Mouse (Mus musculus): ENCODE measurements at regions not wholly inside any gene's neighbourhood (a gene's known extent, or its start where the extent isn't known, plus 50 kb on each side); places are given as distances from the start of the nearest gene placed in this dataset.
A peak's percentile ranks its signal among the peaks of the same experiment; 100 is the strongest.

DNA sequence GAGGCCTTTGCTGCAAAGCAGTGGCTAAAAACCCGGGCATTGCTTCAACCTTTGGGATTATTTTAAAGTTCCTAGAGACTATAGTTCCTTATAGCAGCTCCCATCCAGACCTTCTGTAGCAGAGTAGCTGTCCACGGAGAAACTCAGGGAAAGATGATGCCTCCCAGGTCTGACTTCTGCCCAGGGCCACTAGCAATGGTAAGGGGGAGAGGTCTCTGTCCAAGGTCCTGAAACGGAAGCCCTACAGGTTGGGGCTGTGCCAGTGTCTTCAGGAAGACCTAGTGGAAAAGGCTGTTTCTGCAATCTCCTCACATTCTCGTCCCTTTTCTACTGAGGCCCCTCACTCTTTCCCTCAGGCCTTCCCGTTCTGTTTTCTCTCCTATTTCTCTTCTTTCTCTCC, 168.0 kb downstream of the Gm26897 start:
- peak; percentile 18 for DNase-seq (ENCODE audit: low read depth, low spot score)
- TF ChIP-seq MYC (IDR thresholded peaks at IDR 0.05; ENCODE audit: low read depth, low read length) (no peak), MAZ (IDR thresholded peaks at IDR 0.05; ENCODE audit: low read depth, low read length) (no peak), MYB (IDR thresholded peaks at IDR 0.05; ENCODE audit: low read depth, low read length) (no peak), ZMIZ1 (IDR thresholded peaks at IDR 0.05; ENCODE audit: low read depth, low read length) (no peak), ELF1 (IDR thresholded peaks at IDR 0.05; ENCODE audit: low read depth, low read length) (no peak), NRF1 (IDR thresholded peaks at IDR 0.05; ENCODE audit: insufficient read depth, low read depth, low read length, poor library complexity, severe bottlenecking) (no peak), EP300 (IDR thresholded peaks at IDR 0.05; ENCODE audit: low read depth in 1 of 2, low read length in 2 of 2) (no peak), HCFC1 (IDR thresholded peaks at IDR 0.05; ENCODE audit: low read depth, low read length) (no peak), USF2 (IDR thresholded peaks at IDR 0.05; ENCODE audit: borderline replicate concordance in 1 of 2, insufficient read depth in 1 of 2, low read depth in 1 of 2, low read length in 2 of 2) (no peak), ETS1 (IDR thresholded peaks at IDR 0.05; ENCODE audit: low read depth, low read length) (no peak), POLR2AphosphoS5 (IDR thresholded peaks at IDR 0.05; ENCODE audit: borderline replicate concordance, low read depth, low read length) (no peak), SIN3A (IDR thresholded peaks at IDR 0.05; ENCODE audit: low read length) (no peak), TBP (IDR thresholded peaks at IDR 0.05; ENCODE audit: low read depth, low read length) (no peak), BHLHE40 (IDR thresholded peaks at IDR 0.05; ENCODE audit: borderline replicate concordance, low read depth, low read length) (no peak), MEF2A (IDR thresholded peaks at IDR 0.05; ENCODE audit: extremely low read depth, insufficient replicate concordance, low read depth, low read length, poor library complexity, severe bottlenecking) (no peak)
- H3K27ac ChIP-seq (ENCODE audit: control insufficient read depth, low read depth, low read length), result no peak overlapping the region

DNA sequence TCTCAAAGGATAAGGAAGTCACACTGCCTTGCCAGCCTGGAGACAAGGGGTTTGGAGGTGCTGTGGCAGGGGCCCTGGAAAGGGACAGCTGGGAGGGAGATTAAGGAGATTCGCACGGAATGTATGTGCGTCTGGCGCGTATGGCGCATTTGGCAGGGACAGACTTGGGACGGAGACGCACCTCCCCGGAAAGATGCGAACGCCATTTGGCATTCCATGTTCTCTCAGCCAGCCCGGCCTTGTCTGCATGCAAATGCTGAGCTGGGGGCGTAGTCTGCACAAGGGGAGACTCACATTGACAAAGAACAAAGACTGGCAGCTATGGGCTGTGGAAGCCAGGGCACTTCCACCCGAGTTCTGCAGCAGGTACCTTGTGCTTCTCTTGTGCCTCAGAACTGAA, 174.4 kb downstream of the Gm26897 start:
- H3K36me3 ChIP-seq (ENCODE audit: control insufficient read depth in 1 of 2, insufficient read depth in 2 of 2, low read length in 2 of 2), result no peaks in the 10 kb centered on the region
- H3K9ac ChIP-seq (ENCODE audit: control insufficient read depth, low read depth, low read length, poor library complexity, severe bottlenecking), result no peak overlapping the region
- H3K27ac ChIP-seq (ENCODE audit: control insufficient read depth, low read depth, low read length), result no peak overlapping the region
- no peaks in the 10 kb centered on the region for H3K4me1 ChIP-seq (ENCODE audit: control insufficient read depth in 1 of 2, insufficient read depth in 2 of 2, low read length in 2 of 2)
- no peak for DNase-seq (ENCODE audit: low read depth, low spot score)
- no peak for TF ChIP-seq MYC (IDR thresholded peaks at IDR 0.05; ENCODE audit: low read depth, low read length)
- no peak for TF ChIP-seq JUND (IDR thresholded peaks at IDR 0.05; ENCODE audit: low read depth, low read length)
- TF ChIP-seq MEF2A (IDR thresholded peaks at IDR 0.05; ENCODE audit: extremely low read depth, insufficient replicate concordance, low read depth, low read length, poor library complexity, severe bottlenecking), result no peak
- TF ChIP-seq MAFK (IDR thresholded peaks at IDR 0.05; ENCODE audit: borderline replicate concordance, low read depth, low read length), result no peak
- no peak for TF ChIP-seq NRF1 (IDR thresholded peaks at IDR 0.05; ENCODE audit: insufficient read depth, low read depth, low read length, poor library complexity, severe bottlenecking)
- no peak for TF ChIP-seq UBTF (IDR thresholded peaks at IDR 0.05; ENCODE audit: borderline replicate concordance, insufficient read depth, low read depth, low read length)
- H3K9me3 ChIP-seq (replicated peaks; ENCODE audit: insufficient read depth, low read length), result no peaks in the 10 kb centered on the region
- no peak overlapping the region for H3K4me3 ChIP-seq (ENCODE audit: control insufficient read depth in 1 of 2, insufficient read depth in 1 of 2, low read depth in 2 of 2, low read length in 2 of 2)
- no peaks in the 10 kb centered on the region for H3K79me2 ChIP-seq (ENCODE audit: control insufficient read depth, insufficient read depth, low read length, poor library complexity)
- H3K27me3 ChIP-seq (ENCODE audit: control insufficient read depth in 1 of 2, insufficient read depth in 2 of 2, low read length in 2 of 2), result no peaks in the 10 kb centered on the region

More for the DNA sequence above, 168.0 kb downstream of the Gm26897 start:
- no peaks in the 10 kb centered on the region for H3K9me3 ChIP-seq (replicated peaks; ENCODE audit: insufficient read depth, low read length)
- no peaks in the 10 kb centered on the region for H3K36me3 ChIP-seq (ENCODE audit: control insufficient read depth in 1 of 2, insufficient read depth in 2 of 2, low read length in 2 of 2)
- no peak overlapping the region for H3K4me3 ChIP-seq (ENCODE audit: control insufficient read depth in 1 of 2, insufficient read depth in 1 of 2, low read depth in 2 of 2, low read length in 2 of 2)
- H3K4me1 ChIP-seq (ENCODE audit: control insufficient read depth in 1 of 2, insufficient read depth in 2 of 2, low read length in 2 of 2), result no peaks in the 10 kb centered on the region
- no peaks in the 10 kb centered on the region for H3K79me2 ChIP-seq (ENCODE audit: control insufficient read depth, insufficient read depth, low read length, poor library complexity)
- no peaks in the 10 kb centered on the region for H3K27me3 ChIP-seq (ENCODE audit: control insufficient read depth in 1 of 2, insufficient read depth in 2 of 2, low read length in 2 of 2)
- no peak overlapping the region for H3K9ac ChIP-seq (ENCODE audit: control insufficient read depth, low read depth, low read length, poor library complexity, severe bottlenecking)
